Mouse (Mus musculus) hematopoietic stem cell, adult 5-6 weeks (primary cell): Measurements from ENCODE around the gene Stard13. TPM values are rescaled to one million over a fixed set of nuclear protein-coding genes. Genes with fewer than 3 reads are reported as not detected.

Experiments
- ATAC-seq, 2 experiments: fragments of 125-278 bp in 1 of 2; replicated peaks in 1 of 2; 2 replicates each; pipeline ENCODE4 v1.8.0; 2016 to 2017; ENCODE audit warnings: inconsistent platforms in 2 of 2, mild to moderate bottlenecking in 2 of 2, moderate number of reproducible peaks in 2 of 2, low read depth in 1 of 2, moderate TSS enrichment in 1 of 2; ENCODE audit not compliant: low FRiP score in 2 of 2, poor library complexity in 2 of 2, severe bottlenecking in 2 of 2, insufficient read depth in 1 of 2, low TSS enrichment in 1 of 2
- total RNA-seq: library from RNA; stranded (forward); fragments of 172-1452, 232-1000 nt; gene quantifications from 2 replicates; pipeline ENCODE4 v1.2.3, GENCODE M21; 2017

The Stard13 gene
- total RNA-seq, 1 experiment from 2014 or later, result 0.30 TPM

GRCm38 (mm10) chr5:151059772-151060171 is 173.9 kb downstream of the Stard13 start:
- ATAC-seq, result no peak

DNA sequence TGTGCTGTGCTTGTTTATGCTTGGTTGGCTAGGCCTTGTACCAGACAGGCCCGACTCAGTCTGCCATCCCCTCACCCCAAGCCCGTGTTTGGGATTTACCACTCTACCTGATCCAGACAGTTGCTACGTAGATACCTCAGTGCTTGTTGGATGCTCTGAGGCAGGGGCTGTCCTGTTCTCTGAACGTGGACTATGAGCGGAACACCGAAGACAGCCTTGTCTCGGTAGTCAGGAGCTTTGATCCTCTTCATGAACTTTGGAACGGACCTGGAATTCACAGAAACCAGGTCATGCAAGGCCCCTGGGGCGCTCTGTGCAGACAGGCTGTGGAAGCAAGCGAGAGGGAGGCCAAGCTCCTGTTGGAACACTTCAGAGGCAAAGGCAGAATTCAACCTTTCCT is 174.3 kb downstream of the Stard13 start:
- no peak for ATAC-seq

DNA sequence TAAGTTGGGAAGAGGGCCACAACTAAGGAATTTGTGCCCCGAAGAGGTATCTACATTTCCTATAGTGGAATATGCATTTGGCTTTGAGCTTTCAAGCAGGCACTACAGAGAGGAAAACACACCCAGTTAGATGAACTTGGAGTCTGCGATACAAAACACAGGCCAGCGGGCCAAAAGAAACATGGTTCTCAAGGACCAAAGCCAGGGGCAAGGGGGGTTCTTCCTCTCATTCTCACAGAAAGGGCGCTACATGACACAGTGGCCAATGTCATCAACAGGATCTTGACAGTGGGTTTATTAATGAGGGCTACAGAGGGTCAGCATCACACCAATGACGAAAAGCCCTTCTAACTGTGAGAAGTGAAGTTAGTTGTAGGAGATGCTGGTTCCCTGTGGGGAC is 175.9 kb downstream of the Stard13 start:
- no peak for ATAC-seq

DNA sequence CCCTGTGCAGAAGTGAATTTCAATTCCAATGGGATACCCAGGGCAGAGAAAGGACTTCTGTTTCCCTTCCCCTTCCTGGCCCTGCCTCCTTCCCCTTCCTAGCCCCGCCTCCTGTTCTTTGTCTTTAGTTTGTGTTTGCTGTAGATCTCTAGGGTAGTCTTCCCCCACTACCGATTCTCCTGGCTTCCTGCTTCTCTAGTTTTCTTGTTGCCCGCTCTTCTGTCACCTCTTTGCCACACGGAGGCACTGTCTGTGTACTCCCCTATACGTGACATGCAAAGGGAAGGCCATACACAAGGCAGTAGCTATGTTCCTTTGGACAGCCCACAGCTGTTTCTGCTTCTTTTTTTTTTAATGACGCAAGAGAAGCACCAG is 176.7 kb downstream of the Stard13 start:
- peak; percentile 19 to 46; a peak in 3 of 4 replicates for ATAC-seq

DNA sequence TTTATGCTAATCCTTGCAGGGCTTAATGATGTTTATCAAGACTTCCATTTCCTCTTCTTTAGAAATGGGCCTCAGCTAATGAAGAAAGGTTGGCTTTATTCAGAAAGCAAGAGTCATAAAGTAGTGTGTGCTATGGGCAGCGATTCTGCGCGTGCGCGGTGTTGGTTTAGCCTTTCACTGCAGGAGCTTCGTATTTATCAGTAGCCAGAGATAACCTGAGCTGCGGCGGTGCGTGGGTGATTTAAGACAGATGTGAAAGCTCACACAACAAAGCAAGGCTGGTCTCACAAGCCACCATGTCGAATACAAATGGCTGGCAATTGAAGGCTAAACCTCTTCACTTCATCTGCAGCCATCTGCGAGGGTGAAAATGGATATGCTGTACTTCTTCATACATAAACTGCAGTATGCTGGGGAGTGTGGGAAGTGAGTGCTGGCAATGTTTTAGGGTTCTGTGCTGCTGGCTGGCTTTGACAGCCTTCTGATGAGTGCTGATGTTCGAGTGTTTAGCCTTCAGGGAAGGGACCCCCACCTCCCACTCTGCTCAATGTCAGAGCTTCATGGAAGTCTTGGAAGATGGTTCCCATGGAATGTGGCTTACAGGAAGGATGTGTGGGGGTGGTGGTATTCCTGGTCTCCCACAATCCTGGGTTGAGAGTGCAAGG is 177.2 kb downstream of the Stard13 start:
- no peak for ATAC-seq

- ATAC-seq, result no peak
These were observed 178.1 kb downstream of the Stard13 start for GRCm38 (mm10) chr5:151055426-151056090.

DNA sequence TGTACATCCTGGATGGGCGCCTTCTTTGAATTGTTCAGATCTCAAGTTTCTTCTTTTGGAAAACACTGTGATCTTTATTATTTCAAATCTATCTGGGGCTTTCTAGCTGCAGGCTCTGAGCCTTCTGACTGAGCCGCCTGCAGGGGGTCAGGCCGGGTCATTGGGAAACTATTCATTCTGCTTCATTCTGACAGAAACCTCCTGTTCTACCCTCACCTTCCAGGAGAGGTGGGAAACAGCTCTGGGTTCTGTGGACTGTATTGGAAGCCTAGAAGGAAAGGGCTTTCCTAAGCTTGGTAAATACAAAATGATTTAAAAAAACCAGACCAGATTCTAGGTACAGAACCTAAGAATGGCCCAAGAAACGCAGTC is 178.9 kb downstream of the Stard13 start:
- ATAC-seq, result no peak

DNA sequence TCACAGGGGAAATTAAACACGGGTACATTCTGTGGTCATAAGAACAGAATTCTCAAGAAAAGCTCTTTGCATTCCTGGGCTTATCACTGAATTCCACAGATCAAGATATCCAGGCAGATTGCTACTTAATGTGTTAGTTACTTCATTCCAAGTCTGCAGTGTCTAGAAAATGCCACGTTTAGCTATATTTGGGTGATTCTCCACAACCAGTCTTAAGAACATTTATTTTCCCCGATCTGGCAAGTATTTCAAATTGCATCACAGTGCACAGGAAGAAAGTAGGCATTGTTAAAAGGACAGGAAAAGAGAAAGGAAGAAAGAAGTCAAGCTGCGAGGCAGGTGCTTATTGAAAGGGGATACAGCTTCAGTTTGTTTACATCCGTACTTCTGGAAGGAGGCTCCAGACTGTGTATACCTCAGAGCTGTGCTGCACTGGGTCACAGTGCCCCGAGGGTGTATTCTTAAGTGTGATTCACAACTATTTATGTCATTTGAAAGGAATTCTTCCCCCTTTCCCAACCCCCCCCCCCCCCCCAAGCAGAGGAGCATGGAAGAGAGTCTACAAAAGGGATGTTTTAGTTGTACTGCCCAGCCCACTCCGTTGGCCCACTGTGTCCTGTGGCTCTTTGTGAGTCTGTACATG is 179.4 kb downstream of the Stard13 start:
- no peak for ATAC-seq

- ATAC-seq, result no peak
These were observed 180.4 kb downstream of the Stard13 start for GRCm38 (mm10) chr5:151053190-151053589.

DNA sequence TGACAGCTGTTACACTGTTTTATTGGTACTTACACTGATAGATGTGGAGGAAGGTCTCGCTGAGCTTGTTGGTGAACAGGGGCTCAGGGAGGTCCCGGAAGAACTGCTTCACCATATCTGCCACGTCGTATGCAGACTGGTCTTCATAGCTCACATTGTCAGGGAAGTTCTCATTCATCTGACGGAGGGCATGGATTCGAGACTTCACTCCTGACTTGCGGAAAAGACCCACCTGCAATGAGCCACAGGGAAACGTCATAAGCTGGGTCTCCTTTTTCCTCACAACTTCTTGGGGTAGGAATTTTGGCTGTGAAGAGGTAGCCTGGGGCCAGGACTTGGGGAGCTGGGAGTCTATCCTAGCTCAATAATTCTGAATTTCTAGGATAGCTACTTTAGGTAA is 181.3 kb downstream of the Stard13 start:
- ATAC-seq, result no peak

- no peak for ATAC-seq
These were observed 186.1 kb downstream of the Stard13 start for GRCm38 (mm10) chr5:151047488-151047887.

DNA sequence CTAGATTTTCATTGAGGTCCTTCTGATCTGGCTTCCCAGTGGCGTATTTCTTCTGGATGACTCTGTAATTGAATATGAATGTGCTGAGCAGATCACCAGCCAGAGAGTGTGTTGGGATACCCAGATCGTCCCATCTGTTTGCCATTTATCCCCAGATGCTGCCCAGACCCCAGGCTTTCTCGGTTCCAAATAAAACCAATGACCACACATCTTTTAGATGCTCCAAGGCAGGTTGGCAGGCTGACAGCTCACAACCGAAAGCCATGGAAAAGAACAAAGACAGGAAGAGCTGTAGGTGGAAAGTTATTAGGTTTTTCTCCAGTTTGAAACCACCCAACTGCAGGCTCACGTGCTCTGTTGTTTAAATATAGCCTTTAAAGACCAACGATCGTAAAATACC is 186.7 kb downstream of the Stard13 start:
- ATAC-seq, result no peak

- ATAC-seq, result no peak
These were observed 187.5 kb downstream of the Stard13 start for GRCm38 (mm10) chr5:151046131-151046530.

GRCm38 (mm10) chr5:151042911-151043310 is 190.7 kb downstream of the Stard13 start:
- ATAC-seq, result no peak

DNA sequence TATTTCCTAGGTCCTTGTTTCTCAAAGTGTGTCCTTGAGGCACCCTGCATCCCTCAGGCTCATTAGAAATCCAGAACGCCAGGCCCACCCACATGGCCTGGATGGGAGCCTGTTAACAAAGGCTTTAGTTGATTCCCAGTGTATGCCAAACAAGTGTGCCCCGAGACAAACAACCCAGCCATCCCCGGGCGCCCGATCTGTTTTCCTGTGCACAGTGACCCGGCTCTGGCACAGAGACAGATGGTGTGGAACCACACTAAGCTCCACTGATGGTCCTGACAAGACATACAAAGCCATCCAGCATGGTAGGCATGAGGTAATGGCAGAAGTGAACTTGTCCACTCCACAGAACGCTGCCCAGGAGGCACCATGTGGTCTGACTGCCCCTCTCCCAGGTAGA is 195.8 kb downstream of the Stard13 start:
- ATAC-seq, result no peak

- ATAC-seq, result no peak
These were observed 198.7 kb downstream of the Stard13 start for GRCm38 (mm10) chr5:151034715-151035512.

DNA sequence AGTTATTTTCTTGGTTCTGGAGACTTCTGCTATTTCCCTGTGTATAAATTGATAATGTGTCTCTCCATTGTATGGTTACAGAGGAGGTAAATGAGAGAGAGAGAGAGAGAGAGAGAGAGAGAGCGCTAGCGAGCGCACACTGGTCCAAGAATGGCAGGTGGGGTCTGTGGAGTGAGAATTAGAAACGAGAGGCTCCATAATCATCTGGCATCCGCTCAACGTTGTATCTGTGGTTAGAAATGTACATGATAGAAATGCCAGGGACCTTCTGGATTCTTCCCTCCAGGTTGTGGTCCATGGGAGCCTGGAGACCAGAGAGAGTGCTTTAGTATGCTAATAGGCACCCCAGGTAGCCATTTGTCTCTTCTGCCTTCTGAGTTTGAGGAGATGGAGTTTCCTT is 204.7 kb downstream of the Stard13 start:
- ATAC-seq, result no peak

GRCm38 (mm10) chr5:151027171-151027570 is 206.5 kb downstream of the Stard13 start:
- ATAC-seq, result no peak
